Mouse (Mus musculus) erythroblast, embryonic 14.5 days (primary cell): ENCODE measurements around the gene Grm4.

Experiments used
- GATA1 ChIP-seq: IDR thresholded peaks from 2 replicates; pipeline ENCODE4 v1.6.1; 2012; ENCODE audit warnings: low read length, inconsistent platforms, mixed read lengths
- TAL1 ChIP-seq: IDR thresholded peaks from 3 replicates; pipeline ENCODE4 v1.6.1; 2012; ENCODE audit warnings: low read length, inconsistent platforms, mixed read lengths

GRCm38 (mm10) chr17:27507591-27507945, 13.6 kb downstream of the Grm4 start:
- TF ChIP-seq GATA1: no peak
- no peak for TF ChIP-seq TAL1
